Mouse (Mus musculus): Measurements from ENCODE around the gene Lurap1.

The Lurap1 gene

GRCm38 (mm10) chr4:116159912-116160311, 8.8 kb upstream of the Lurap1 start:
- peak; percentile 50 to 72 for DNase-seq

GRCm38 (mm10) chr4:116157882-116158281, 6.7 kb upstream of the Lurap1 start:
- DNase-seq = no peak

- no peak for DNase-seq
Observed at GRCm38 (mm10) chr4:116152702-116153101, 1.6 kb upstream of the Lurap1 start.

- no peak for DNase-seq
Observed at GRCm38 (mm10) chr4:116150862-116151221, 296 bp downstream of the Lurap1 start.

- peak; percentile 81 to 89 for DNase-seq
Observed at GRCm38 (mm10) chr4:116150156-116150861, 829 bp downstream of the Lurap1 start.

GRCm38 (mm10) chr4:116149812-116150155, 1.4 kb downstream of the Lurap1 start:
- DNase-seq = no peak

GRCm38 (mm10) chr4:116143891-116144717, 7.0 kb downstream of the Lurap1 start:
- peak; percentile 92 to 93 for DNase-seq

GRCm38 (mm10) chr4:116143317-116143811, 7.8 kb downstream of the Lurap1 start:
- peak; percentile 95 for DNase-seq

GRCm38 (mm10) chr4:116142269-116142668, 8.9 kb downstream of the Lurap1 start:
- no peak for DNase-seq

GRCm38 (mm10) chr4:116141736-116142135, 9.4 kb downstream of the Lurap1 start:
- DNase-seq = no peak

- no peak for DNase-seq
Observed at GRCm38 (mm10) chr4:116140801-116141574, 10.2 kb downstream of the Lurap1 start.

- DNase-seq = peak in 1 of 2 experiments; percentile 25
Observed at GRCm38 (mm10) chr4:116137421-116137996, 13.6 kb downstream of the Lurap1 start.

GRCm38 (mm10) chr4:116134990-116135389, 16.1 kb downstream of the Lurap1 start:
- peak in 1 of 2 experiments; percentile 28 for DNase-seq

- DNase-seq = no peak
Observed at GRCm38 (mm10) chr4:116133126-116133525, 18.0 kb downstream of the Lurap1 start.

- no peak for DNase-seq
Observed at GRCm38 (mm10) chr4:116127956-116128355, 23.2 kb downstream of the Lurap1 start.

GRCm38 (mm10) chr4:116125803-116126386, 25.2 kb downstream of the Lurap1 start:
- DNase-seq = no peak

GRCm38 (mm10) chr4:116123602-116124519, 27.3 kb downstream of the Lurap1 start, which contains the start of the genes Rad54l and Pomgnt1:
Rad54l (minus strand) TSS chr4:116123690.
Pomgnt1 (plus strand) TSS chr4:116123840.
- DNase-seq = peak; percentile 71 to 84

- no peak for DNase-seq
Observed at GRCm38 (mm10) chr4:116122762-116123161, 28.4 kb downstream of the Lurap1 start.

- DNase-seq = no peak
Observed at GRCm38 (mm10) chr4:116111486-116111885, 39.7 kb downstream of the Lurap1 start.

GRCm38 (mm10) chr4:116110695-116111094, 40.4 kb downstream of the Lurap1 start:
- DNase-seq = no peak

- no peak for DNase-seq
Observed at GRCm38 (mm10) chr4:116105278-116105677, 45.9 kb downstream of the Lurap1 start.

Measured in cerebellum, postnatal 25 days (tissue).